Mouse (Mus musculus) R1 (cell line): ENCODE measurements around the gene Gm49337.

ENCODE experiments used
- DNase-seq: peaks from one replicate; pipeline ENCODE4 v3.0.0-alpha.2; 2018; ENCODE audit warnings: low read depth, low spot score

Gene Gm49337

DNA sequence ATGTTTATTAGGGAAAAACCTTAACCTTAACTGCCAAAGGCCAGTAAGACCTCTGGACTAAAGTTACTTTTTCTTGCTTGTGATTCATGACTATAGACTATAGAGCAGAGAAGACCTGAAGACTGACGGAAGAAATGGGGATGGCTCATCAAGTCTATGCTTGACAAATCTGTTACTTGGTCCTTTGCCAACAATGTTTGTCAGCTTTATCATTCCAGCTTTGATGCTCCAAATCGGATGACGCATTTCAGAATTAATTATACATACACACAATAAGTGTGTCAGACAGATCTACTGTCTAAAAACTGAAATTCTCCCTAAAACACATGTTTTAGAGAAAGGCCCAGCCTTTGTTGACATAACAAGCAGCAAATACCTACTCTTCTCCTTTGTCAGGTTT lies 156.1 kb downstream of the Gm49337 start:
- DNase-seq = no peak

DNA sequence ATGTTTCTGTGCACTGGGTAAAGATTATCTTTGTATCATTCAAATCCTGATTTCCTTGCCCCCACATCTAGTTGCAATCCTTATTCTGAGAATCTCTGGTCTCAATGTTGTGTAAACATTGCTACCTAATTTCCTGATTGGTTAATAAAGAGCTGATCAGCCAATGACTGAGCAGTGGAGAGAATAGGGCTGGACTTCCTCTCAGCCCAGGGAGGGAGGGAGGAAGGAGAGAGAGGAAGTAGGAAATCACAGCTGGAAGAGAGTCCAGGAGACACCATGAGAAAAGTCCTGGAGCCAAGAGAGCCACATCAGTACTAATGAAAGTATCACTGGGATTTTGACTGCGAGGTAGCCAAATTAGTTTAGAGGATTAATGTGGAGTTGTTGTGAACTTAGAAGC lies 163.1 kb downstream of the Gm49337 start:
- DNase-seq = peak; percentile 64

DNA sequence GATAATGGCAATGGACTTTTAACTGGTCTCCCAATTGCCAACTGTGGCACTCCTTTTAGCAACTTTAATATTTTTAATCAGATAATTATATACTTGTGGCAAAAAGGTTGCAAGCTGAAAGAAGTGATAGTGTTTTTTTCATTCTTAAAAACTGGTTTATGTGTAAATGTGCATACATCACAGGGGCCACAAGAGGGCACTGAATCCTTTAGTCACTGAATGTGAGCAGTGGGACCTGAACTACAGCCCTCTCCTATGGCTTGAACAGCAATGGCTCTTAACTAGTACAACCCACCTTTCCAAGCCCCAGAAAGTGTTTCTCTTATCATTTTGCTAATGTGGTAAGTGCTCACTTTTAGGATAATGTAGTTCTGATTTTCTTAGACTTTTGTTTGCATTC lies 168.9 kb downstream of the Gm49337 start:
- DNase-seq = peak; percentile 48
